Mouse (Mus musculus) embryonic facial prominence, embryonic 13.5 days (tissue): ENCODE measurements around the gene Arv1. TPM values are rescaled to one million over a fixed set of nuclear protein-coding genes. Genes with fewer than 3 reads are reported as not detected.

ENCODE experiments used
- ATAC-seq: fragments of 200-750 bp; cut with Nextera tagmentation; 2 replicates; pipeline ENCODE4 v1.8.0; 2017; ENCODE audit warnings: low read depth; ENCODE audit not compliant: insufficient number of reproducible peaks, insufficient read depth, low FRiP score, low TSS enrichment
- H3K27ac ChIP-seq: fragments of 300-500 bp; sonication (generic); 2 replicates; pipeline ENCODE4 v1.5.1; 2015; ENCODE audit warnings: moderate library complexity, mild to moderate bottlenecking, inconsistent platforms
- H3K27me3 ChIP-seq: fragments of 300-500 bp; sonication (generic); 2 replicates; pipeline ENCODE4 v1.6.1; 2015; ENCODE audit warnings: mild to moderate bottlenecking, inconsistent platforms
- H3K36me3 ChIP-seq: fragments of 300-500 bp; sonication (generic); 2 replicates; pipeline ENCODE4 v1.6.1; 2015; ENCODE audit warnings: mild to moderate bottlenecking, inconsistent platforms
- H3K4me1 ChIP-seq: fragments of 300-500 bp; sonication (generic); 2 replicates; pipeline ENCODE4 v1.6.1; 2015; ENCODE audit warnings: inconsistent platforms
- H3K4me2 ChIP-seq: fragments of 300-500 bp; sonication (generic); 2 replicates; pipeline ENCODE4 v1.6.1; 2015; ENCODE audit warnings: moderate library complexity, mild to moderate bottlenecking, inconsistent platforms
- H3K4me3 ChIP-seq: fragments of 300-500 bp; sonication (generic); 2 replicates; pipeline ENCODE4 v1.5.1; 2015; ENCODE audit warnings: mild to moderate bottlenecking, inconsistent platforms
- H3K9ac ChIP-seq: fragments of 300-500 bp; sonication (generic); 2 replicates; pipeline ENCODE4 v1.6.1; 2015; ENCODE audit warnings: mild to moderate bottlenecking, inconsistent platforms
- H3K9me3 ChIP-seq: fragments of 300-500 bp; sonication (generic); 2 replicates; pipeline ENCODE4 v1.6.1; 2016; ENCODE audit warnings: inconsistent platforms
- WGBS: fragments of 180-500 bp; shearing (Covaris S2); methylation state at CpG from one replicate; pipeline ENCODE4 v1.1.7; 2015; ENCODE audit warnings: mixed read lengths; 5-methylcytosine and 5-hydroxymethylcytosine counted together
- polyA plus RNA-seq: library from polyadenylated mRNA; unstranded; fragments of >200 nt; fragmentation: Nextera tagmentation; extraction: Ambion mirVana; gene quantifications from 2 replicates; pipeline ENCODE4 v1.2.1, GENCODE M21; 2015

The Arv1 gene
- polyA plus RNA-seq, 1 experiment from 2014 or later, result 30.1 TPM

GRCm38 (mm10) chr8:124732828-124733227, 10.9 kb downstream of the Arv1 start:
- no peaks in the 10 kb centered on the region for H3K27me3 ChIP-seq
- H3K9me3 ChIP-seq, result no peaks in the 10 kb centered on the region
- H3K4me1 ChIP-seq, result no peaks in the 10 kb centered on the region
- no peak overlapping the region for H3K9ac ChIP-seq
- H3K4me3 ChIP-seq, result no peak overlapping the region
- WGBS, result 87% methylated on average over 8 of the region's 8 CpGs
- H3K4me2 ChIP-seq, result no peak overlapping the region
- no peak for ATAC-seq
- peaks cover 92% of the 10 kb centered on the region for H3K36me3 ChIP-seq
- no peak overlapping the region for H3K27ac ChIP-seq

GRCm38 (mm10) chr8:124735371-124735911, 13.5 kb downstream of the Arv1 start:
- Histone ChIP-seq H3K4me2 (no peak overlapping the region), H3K4me3 (no peak overlapping the region), H3K9me3 (no peaks in the 10 kb centered on the region), H3K36me3 (peaks cover 68% of the 10 kb centered on the region), H3K4me1 (peaks cover 3% of the 10 kb centered on the region; the same call in 1 of the 2 replicates), H3K27me3 (no peaks in the 10 kb centered on the region), H3K27ac (no peak overlapping the region), H3K9ac (no peak overlapping the region)
- ATAC-seq, result no peak
- 78% methylated on average over 3 of the region's 3 CpGs for WGBS

DNA sequence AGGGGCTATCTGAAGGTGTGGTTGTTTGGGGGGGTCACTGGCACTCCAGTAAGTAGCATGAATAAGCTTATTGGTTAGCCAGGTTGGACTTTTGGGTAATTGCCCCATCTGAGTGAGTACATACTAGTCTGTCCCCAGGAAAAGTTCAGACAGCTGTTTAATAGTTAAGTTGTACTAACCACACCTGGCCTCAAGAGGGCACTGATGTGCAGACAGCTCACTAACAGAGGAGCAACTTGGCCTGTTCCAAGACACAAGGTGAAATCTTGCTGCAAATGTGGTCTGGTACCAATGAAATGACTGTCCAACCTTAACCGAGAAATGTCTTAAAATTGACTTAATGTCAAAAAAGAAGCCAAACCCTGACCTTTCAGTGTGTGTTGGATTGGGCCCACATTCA, 17.3 kb downstream of the Arv1 start:
- 84% methylated on average over 1 of the region's 1 CpGs for WGBS
- Histone ChIP-seq H3K4me2 (no peak overlapping the region), H3K4me1 (peaks cover 3% of the 10 kb centered on the region; the same call in 1 of the 2 replicates), H3K4me3 (no peak overlapping the region), H3K27me3 (no peaks in the 10 kb centered on the region), H3K27ac (no peak overlapping the region), H3K36me3 (peaks cover 42% of the 10 kb centered on the region), H3K9ac (no peak overlapping the region), H3K9me3 (no peaks in the 10 kb centered on the region)
- no peak for ATAC-seq

- Histone ChIP-seq H3K36me3 (peaks cover under 1% of the 10 kb centered on the region; the same call in 1 of the 2 replicates), H3K4me3 (no peak overlapping the region), H3K27me3 (peaks cover 26% of the 10 kb centered on the region), H3K4me1 (peaks cover 14% of the 10 kb centered on the region), H3K27ac (no peak overlapping the region), H3K4me2 (no peak overlapping the region), H3K9ac (no peak overlapping the region), H3K9me3 (no peaks in the 10 kb centered on the region)
- 65% methylated on average over 13 of the region's 13 CpGs for WGBS
- no peak for ATAC-seq
Measured at GRCm38 (mm10) chr8:124746661-124747060, 24.7 kb downstream of the Arv1 start.

DNA sequence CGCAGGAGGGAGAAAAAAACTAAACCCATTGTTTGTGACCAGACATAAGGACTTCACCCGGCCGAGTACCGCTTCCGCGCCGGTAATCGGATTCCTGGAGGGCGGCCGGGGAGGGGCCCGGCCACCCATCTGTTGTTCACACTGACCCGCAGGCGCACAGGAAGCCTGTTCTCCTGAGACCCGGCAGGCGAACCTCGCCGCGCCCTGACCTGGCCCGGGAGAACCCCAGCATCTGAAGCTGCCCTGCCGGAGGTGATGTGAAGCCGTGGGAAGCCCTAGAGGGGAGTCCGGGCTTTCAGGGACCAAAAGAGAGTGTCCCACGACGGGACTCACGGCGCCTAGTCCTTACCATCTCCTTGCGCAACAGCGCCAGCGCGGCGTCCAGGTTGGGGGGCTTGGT, 29.3 kb downstream of the Arv1 start:
- H3K9ac ChIP-seq, result peak overlapping the region; percentile 65
- H3K9me3 ChIP-seq, result no peaks in the 10 kb centered on the region
- H3K4me2 ChIP-seq, result peak overlapping the region; percentile 91
- peaks cover 63% of the 10 kb centered on the region for H3K27me3 ChIP-seq
- under 1% methylated on average over 31 of the region's 31 CpGs for WGBS
- H3K27ac ChIP-seq, result no peak overlapping the region
- H3K36me3 ChIP-seq, result no peaks in the 10 kb centered on the region
- peak overlapping the region; percentile 53 for H3K4me3 ChIP-seq
- no peak for ATAC-seq
- H3K4me1 ChIP-seq, result peaks cover 27% of the 10 kb centered on the region

- Histone ChIP-seq H3K27ac (no peak within 1 kb of the TSS), H3K9ac (peak within 1 kb of the TSS; percentile 65), H3K4me1 (peaks cover 27% of the 10 kb centered on the region), H3K4me3 (peak within 1 kb of the TSS; percentile 53), H3K9me3 (no peaks in the 10 kb centered on the region), H3K27me3 (peaks cover 63% of the 10 kb centered on the region), H3K36me3 (no peaks in the 10 kb centered on the region), H3K4me2 (peak within 1 kb of the TSS; percentile 91)
- WGBS, result under 1% methylated on average over 41 of the region's 41 CpGs
- ATAC-seq, result peak; percentile 81
Measured at GRCm38 (mm10) chr8:124751709-124752173, 29.8 kb downstream of the Arv1 start, which contains the start of gene Fam89a. Fam89a (minus strand) TSS chr8:124751832.

DNA sequence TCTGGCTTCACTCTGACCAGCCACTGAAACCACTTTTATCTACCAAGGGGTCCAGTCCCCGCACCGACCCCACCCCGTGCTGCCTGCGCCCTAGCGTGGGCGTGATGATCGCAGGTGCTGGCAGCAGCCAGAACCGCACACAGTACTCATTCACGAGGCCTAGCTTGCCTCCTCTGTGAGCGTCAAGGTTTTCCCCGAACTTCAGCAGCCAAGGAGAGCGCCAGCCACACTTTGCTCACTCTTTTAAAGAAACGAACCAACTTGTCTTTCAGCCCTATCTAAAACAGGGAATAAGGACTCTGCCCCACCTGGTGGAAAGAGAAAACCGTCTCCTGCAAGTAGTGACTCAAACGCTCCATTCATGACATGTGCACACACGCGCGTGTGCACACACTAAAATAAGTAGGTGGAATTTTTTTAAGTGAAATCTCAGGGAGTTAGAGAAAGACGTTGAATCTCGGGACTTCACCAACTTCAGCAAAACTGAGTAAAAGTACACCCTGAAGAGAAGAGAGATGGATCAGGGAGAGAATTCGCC, 30.5 kb downstream of the Arv1 start:
- no peaks in the 10 kb centered on the region for H3K9me3 ChIP-seq
- peaks cover 27% of the 10 kb centered on the region for H3K4me1 ChIP-seq
- peak overlapping the region; percentile 53; the same call in 1 of the 2 replicates for H3K4me3 ChIP-seq
- no peak overlapping the region for H3K9ac ChIP-seq
- WGBS, result 29% methylated on average over 21 of the region's 21 CpGs
- no peaks in the 10 kb centered on the region for H3K36me3 ChIP-seq
- H3K27ac ChIP-seq, result no peak overlapping the region
- H3K4me2 ChIP-seq, result peak overlapping the region; percentile 91
- 0 out of 2 replicates have a peak, but pooled peaks have one; percentile 12 for ATAC-seq
- H3K27me3 ChIP-seq, result peaks cover 63% of the 10 kb centered on the region

DNA sequence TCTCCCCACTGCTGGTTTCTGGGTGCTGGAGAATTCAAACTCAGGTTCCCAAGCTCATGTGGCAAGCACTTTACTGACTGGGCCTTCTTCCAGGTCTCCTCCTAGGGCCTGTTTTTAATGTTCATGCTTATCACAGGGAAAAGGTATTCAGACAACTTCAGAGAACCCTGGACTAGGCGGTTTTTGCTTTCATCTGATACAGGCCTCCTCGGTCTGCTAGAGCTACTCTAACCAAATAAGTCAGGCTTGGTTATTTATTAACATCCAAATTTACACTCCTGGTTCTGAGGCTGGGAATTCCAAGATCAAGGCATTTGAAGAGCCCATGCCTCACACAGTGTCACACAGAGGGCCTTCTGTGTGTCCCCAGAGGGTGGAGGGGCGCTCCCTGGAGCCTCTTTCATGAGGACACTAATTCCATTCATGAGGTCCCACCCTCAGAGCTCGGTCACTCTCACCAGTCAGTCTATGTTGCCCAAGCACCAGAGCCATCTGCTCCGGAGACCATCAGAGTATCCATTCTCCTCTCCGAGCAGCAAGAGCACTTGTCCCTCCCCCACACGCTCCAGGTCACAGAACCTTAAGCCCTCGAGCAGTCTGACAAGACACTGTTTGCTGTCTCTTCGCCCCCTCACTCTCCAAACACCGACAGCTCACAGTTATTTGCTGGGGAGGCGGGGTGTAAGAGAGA, 32.3 kb downstream of the Arv1 start:
- Histone ChIP-seq H3K4me2 (no peak overlapping the region), H3K4me3 (no peak overlapping the region), H3K27ac (no peak overlapping the region), H3K9me3 (no peaks in the 10 kb centered on the region), H3K27me3 (peaks cover 61% of the 10 kb centered on the region), H3K4me1 (peaks cover 27% of the 10 kb centered on the region), H3K9ac (no peak overlapping the region; the same call in 1 of the 2 replicates), H3K36me3 (no peaks in the 10 kb centered on the region)
- 13% methylated on average over 11 of the region's 11 CpGs for WGBS
- ATAC-seq, result no peak

DNA sequence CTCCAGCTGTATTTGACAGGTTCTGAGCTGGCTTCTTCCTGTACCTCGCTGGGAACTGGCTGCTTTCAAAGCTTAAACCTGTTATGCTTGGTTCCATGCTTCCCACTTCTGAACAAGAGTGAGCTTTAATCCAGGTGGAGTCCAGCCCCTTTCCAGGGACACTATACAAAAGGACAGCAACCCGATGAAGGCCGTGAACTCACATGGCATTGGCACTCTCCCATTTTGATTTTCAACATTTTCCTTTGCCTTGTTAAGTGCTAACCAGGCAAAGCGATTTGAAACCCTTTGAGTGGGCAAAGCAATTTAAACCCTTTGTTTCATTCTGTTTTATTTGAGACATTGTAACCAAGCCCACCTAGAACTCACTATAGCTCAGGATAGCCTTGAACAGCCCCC, 32.9 kb downstream of the Arv1 start:
- H3K27me3 ChIP-seq, result peaks cover 56% of the 10 kb centered on the region
- no peak overlapping the region for H3K4me3 ChIP-seq
- H3K9me3 ChIP-seq, result no peaks in the 10 kb centered on the region
- no peaks in the 10 kb centered on the region for H3K36me3 ChIP-seq
- ATAC-seq, result no peak
- no peak overlapping the region for H3K9ac ChIP-seq
- H3K27ac ChIP-seq, result no peak overlapping the region
- H3K4me1 ChIP-seq, result peaks cover 27% of the 10 kb centered on the region
- no peak overlapping the region for H3K4me2 ChIP-seq
- 37% methylated on average over 4 of the region's 4 CpGs for WGBS

GRCm38 (mm10) chr8:124755481-124755880, 33.5 kb downstream of the Arv1 start:
- Histone ChIP-seq H3K4me1 (peaks cover 22% of the 10 kb centered on the region), H3K4me3 (no peak overlapping the region), H3K9ac (no peak overlapping the region), H3K9me3 (no peaks in the 10 kb centered on the region), H3K36me3 (no peaks in the 10 kb centered on the region), H3K27me3 (peaks cover 49% of the 10 kb centered on the region), H3K4me2 (no peak overlapping the region), H3K27ac (no peak overlapping the region)
- ATAC-seq, result no peak
- WGBS, result 70% methylated on average over 8 of the region's 8 CpGs

GRCm38 (mm10) chr8:124756153-124756552, 34.2 kb downstream of the Arv1 start:
- H3K4me1 ChIP-seq, result peaks cover 17% of the 10 kb centered on the region
- no peaks in the 10 kb centered on the region for H3K9me3 ChIP-seq
- 59% methylated on average over 2 of the region's 2 CpGs for WGBS
- H3K27me3 ChIP-seq, result peaks cover 42% of the 10 kb centered on the region
- no peak overlapping the region for H3K4me2 ChIP-seq
- no peak overlapping the region for H3K9ac ChIP-seq
- ATAC-seq, result no peak
- no peak overlapping the region for H3K27ac ChIP-seq
- no peaks in the 10 kb centered on the region for H3K36me3 ChIP-seq
- no peak overlapping the region for H3K4me3 ChIP-seq

- Histone ChIP-seq H3K4me3 (no peak overlapping the region), H3K27ac (no peak overlapping the region), H3K4me1 (peaks cover 13% of the 10 kb centered on the region), H3K36me3 (no peaks in the 10 kb centered on the region), H3K4me2 (no peak overlapping the region), H3K27me3 (peaks cover 38% of the 10 kb centered on the region), H3K9me3 (no peaks in the 10 kb centered on the region), H3K9ac (no peak overlapping the region)
- no peak for ATAC-seq
- WGBS, result 34% methylated on average over 5 of the region's 5 CpGs
Measured at GRCm38 (mm10) chr8:124756601-124757000, 34.7 kb downstream of the Arv1 start.
